Mouse (Mus musculus): ENCODE results near the gene Creld2. TPM values are rescaled to one million over a fixed set of nuclear protein-coding genes. Genes with fewer than 3 reads are reported as not detected.
"Not testable (repeated sequence)": the region's sequence is repeated elsewhere in the genome, so short reads cannot be mapped to it uniquely, and the experiment has no call there.

Creld2 gene
- 10 to 100 TPM; 21.4 to 26.5 TPM for total RNA-seq (2021)
- long read RNA-seq, experiment 1, transcript Creld2-201 (10 exons, 1,366 nt): major isoform, 20 of 24 reads
- long read RNA-seq, experiment 1, partial matches to known transcripts: 2 of 24 reads
- long read RNA-seq, experiment 1, other reads (novel, unspliced or antisense): 2 of 24 reads
- long read RNA-seq, experiment 2, transcript Creld2-201 (10 exons, 1,366 nt): major isoform, 32 of 40 reads
- long read RNA-seq, experiment 2, partial matches to known transcripts: 7 of 40 reads
- long read RNA-seq, experiment 2, other reads (novel, unspliced or antisense): 1 of 40 reads

DNA sequence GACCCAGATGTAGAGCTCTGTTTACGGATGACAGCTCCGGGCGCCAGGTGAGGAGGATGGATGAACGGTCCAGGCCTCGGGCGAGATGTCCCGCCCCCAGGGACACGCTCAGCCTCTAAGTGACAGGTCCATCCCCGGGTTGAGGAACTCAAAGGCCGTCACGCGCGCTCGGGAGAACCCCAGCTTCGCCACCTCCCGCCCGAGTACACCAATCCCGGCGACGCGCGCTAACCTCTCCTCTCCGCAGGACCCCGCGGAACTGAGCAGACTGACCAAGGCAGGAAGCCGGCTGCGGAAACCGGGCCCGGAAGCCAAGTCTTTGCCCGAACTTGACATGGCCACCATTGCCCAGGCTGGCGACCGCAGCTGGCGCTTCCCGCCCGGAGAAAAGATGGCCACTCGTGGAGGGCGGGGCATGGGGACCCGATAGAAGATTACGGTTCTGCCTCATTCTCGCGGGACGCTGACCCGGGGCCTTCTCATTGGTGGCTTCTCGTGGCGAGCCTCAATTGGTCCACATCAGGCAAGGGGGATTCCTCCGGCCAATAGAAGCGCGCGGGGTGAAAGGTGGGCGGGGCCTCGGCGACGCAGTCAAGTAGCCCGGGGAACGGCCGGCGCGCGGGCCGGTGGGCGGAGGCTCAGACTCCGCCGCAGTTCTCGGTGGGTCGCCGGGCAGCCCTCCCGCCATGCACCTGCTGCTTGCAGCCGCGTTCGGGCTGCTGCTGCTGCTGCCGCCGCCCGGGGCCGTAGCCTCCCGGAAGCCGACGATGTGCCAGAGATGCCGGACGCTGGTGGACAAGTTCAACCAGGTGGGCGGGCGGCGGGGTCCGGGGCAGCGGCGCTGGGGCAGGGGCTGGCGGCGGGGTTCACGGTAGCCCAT is at the start of gene Creld2, which contains the start of gene Alg12:
TSS of gene Creld2 (plus strand) at position 621 of the 880 bp plus-strand sequence.
TSS of gene Alg12 (minus strand) at position 293 of the 880 bp plus-strand sequence.
- TF ChIP-seq CTCF (conservative IDR thresholded peaks at IDR 0.05): no peak
- H3K27ac ChIP-seq: peak within 1 kb of the TSS; percentile 92
- peak; percentile 99 to 100 for DNase-seq (ENCODE audit: low spot score in 2 of 2)
- H3K4me3 ChIP-seq: peak within 1 kb of the TSS; percentile 92

DNA sequence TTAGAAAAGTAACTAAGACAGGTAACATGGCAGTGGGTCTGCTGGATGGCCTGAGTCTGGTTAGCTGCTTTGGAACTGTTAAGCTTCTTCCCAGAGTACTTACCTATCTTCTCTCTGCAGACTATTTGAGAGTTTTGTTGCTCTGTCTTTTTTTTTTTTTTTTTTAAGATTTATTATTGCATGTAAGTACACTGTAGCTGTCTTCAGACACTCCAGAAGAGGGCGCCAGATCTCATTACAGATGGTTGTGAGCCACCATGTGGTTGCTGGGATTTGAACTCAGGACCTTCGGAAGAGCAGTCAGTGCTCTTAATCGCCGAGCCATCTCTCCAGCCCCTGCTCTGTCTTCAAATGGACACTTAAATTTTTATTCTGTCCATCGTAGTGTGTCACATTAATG is 44.8 kb upstream of the Creld2 start:
- peak; percentile 55 for TF ChIP-seq CTCF (conservative IDR thresholded peaks at IDR 0.05)

DNA sequence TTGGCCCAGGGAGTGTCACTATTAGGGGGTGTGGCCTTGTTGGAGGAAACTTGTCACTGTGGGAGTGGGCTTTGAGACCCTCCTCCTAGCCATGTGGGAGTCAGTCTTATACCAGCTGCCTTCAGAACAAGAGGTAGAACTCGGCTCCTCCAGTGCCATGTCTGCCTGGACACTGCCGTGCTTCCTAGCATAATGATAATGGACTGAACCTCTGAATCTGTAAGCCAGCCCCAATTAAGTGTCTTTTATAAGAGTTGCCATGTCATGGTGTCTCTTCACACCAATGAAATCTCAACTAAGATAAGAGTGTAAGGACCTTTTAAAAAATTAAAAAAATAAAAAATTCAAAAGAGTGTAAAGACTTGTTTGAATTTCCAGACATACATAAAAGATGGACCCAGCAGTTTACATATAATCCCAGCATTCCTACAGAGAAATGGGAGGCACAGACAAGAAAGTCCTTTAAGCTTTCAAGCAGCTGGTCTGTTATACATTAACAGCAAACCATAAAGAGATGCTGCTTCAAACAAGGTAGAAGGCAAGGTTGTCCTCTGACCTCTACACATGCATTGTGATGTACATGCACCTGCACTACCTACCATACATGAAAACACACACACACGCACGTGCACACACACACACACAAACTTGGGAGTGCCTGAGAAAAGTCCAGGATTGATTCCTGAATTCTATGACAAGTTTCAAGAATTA is 27.2 kb upstream of the Creld2 start:
- no peak for DNase-seq (ENCODE audit: low spot score in 2 of 2)
- H3K27ac ChIP-seq: no peak overlapping the region
- TF ChIP-seq CTCF (conservative IDR thresholded peaks at IDR 0.05): no peak
- H3K4me3 ChIP-seq: no peak overlapping the region

More for the DNA sequence above, 44.8 kb upstream of the Creld2 start:
- not testable (repeated sequence) for H3K27ac ChIP-seq; H3K4me3 ChIP-seq; DNase-seq (ENCODE audit: low spot score in 2 of 2)

DNA sequence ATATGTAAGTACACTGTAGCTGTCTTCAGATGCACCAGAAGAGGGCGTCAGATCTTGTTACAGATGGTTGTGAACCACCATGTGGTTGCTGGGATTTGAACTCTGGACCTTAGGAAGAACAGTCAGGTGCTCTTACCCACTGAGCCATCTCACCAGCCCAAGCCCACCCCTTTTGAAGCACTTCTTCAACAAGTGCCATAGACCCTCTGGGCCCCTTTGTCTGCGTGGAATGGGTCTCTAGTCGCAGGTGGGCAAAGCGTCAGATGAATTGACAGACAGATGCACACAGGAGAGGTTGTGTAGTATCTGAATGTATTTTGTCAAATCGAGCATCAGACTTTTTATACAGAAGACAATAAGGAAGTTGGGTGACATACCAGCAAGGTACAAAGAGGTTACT is 24.7 kb upstream of the Creld2 start:
- not testable (repeated sequence) for H3K27ac ChIP-seq; DNase-seq (ENCODE audit: low spot score in 2 of 2); H3K4me3 ChIP-seq

DNA sequence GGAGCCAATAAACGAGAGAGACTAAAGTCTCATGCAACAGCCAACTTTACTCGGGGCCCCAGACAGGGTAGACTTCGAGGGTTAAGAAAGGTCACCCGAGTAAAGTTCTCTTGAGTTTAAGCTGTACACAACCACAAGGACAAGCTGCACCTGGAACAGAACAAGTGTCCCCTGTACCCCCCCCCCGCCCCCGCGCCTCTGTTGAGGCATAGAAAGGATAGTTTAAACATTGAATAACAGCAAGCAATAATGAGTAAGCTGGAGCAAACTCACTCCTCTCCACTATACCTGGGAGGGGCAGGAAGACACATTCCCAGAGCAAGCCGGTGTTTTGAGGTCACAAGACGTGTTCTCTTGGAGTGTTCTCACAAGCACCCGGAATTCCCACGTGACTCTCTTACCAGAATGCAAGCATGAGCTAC is 19.5 kb upstream of the Creld2 start:
- no peak for TF ChIP-seq CTCF (conservative IDR thresholded peaks at IDR 0.05)
- no peak overlapping the region for H3K4me3 ChIP-seq
- DNase-seq (ENCODE audit: low spot score in 2 of 2): no peak
- no peak overlapping the region for H3K27ac ChIP-seq

DNA sequence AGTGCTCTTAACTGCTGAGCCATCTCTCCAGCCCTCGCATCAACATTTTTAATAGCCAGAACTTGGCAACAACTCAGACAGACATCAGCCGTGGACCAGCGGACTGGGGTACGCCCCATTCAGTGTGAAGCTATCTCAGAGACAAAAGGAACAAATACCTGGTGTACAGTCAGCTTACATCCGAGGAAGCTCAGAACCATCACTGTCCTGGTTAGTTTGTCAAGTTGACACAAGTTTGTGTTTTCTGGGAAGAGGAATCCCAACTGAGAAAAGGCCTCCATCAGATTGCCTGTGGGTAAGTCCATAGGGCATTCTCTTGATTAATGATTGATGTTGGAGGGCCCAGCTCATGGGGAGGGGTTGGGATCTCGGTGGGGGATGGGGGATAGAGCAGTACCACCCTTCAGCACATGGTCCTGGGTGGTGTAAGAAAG is 18.5 kb upstream of the Creld2 start:
- no peak for TF ChIP-seq CTCF (conservative IDR thresholded peaks at IDR 0.05)
- DNase-seq (ENCODE audit: low spot score in 2 of 2): no peak
- H3K4me3 ChIP-seq: no peak overlapping the region
- no peak overlapping the region for H3K27ac ChIP-seq

DNA sequence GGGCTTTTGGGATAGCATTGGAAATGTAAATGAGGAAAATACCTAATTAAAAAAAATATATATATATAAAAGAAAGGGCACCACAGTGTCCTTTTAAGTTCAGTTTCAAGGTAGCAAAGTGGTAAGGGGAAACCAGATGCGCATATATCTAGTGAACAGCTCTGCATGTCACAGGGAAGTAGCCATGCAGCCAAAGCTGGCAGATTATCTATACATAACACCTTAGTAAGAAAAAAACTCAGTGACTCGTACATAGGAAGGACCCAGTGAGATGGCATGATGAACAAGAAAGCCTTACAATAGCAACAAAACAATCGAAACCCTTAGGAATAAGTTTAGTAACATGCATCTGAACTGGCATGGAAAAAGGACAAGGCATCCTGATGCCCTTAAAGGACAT is 17.5 kb upstream of the Creld2 start:
- no peak for TF ChIP-seq CTCF (conservative IDR thresholded peaks at IDR 0.05)
- Histone ChIP-seq H3K27ac (no peak overlapping the region), H3K4me3 (no peak overlapping the region)
- no peak for DNase-seq (ENCODE audit: low spot score in 2 of 2)

DNA sequence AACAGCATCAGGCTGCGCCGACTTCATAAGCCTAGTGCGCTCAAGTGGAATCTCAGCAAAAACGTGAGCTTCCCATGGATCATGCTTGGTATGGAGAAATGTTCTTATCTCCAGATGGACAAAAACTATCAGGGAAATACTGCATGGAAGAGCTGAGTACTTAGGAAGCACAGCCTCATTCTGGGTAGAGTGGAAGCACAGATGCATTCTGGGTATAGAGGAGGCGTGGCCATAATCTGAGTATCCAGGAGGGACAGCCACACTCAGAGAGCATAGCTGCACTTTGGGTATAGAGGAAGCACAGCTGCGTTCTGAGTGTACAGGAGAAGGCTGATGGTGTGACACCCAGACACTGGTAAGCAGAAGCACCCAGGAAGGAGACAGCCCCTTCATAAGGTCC is 17.1 kb upstream of the Creld2 start:
- TF ChIP-seq CTCF (conservative IDR thresholded peaks at IDR 0.05): no peak
- no peak overlapping the region for H3K27ac ChIP-seq
- H3K4me3 ChIP-seq: no peak overlapping the region
- DNase-seq (ENCODE audit: low spot score in 2 of 2): no peak

DNA sequence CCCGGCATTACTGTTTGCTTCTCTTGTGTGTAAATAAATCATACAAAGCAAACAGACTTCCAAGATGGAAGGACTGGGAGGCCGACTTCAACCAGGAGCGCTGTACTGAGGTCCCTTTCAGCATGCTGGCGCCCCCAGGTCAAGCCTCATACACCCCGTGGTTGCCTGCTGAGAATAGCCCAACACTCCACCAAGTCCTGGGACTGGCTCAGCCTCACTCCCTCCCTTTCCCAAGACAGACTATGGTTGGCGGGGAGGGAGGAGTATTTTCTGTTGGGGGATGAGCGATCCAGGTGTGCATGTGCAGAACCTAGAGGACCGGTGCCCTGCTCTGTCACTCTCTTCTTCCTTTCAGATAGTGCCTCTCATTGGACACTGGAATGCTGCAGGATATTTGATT is 11.3 kb upstream of the Creld2 start:
- DNase-seq (ENCODE audit: low spot score in 2 of 2): no peak

DNA sequence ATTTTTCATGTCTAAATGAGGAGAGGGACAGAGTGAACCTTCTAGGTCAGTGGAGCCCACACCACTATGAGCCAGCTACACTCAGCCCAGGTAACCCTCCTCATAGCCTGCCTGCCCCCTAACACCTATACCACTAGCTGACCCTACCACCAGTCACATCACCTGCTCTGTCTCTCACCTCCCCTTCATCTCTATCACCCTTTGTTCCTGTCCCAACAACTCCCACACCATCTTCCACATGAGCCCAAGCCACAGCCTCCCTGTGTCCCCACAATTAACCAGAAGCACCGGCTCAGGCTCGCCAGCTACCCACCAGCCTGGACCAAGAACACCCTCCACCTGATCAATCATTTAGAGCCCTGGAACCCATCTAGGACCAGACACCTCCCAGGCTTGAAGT is 9.1 kb upstream of the Creld2 start:
- Histone ChIP-seq H3K4me3 (no peak overlapping the region), H3K27ac (no peak overlapping the region)
- no peak for DNase-seq (ENCODE audit: low spot score in 2 of 2)
- no peak for TF ChIP-seq CTCF (conservative IDR thresholded peaks at IDR 0.05)

More for the DNA sequence above, 11.3 kb upstream of the Creld2 start:
- no peak overlapping the region for H3K27ac ChIP-seq
- no peak for TF ChIP-seq CTCF (conservative IDR thresholded peaks at IDR 0.05)
- no peak overlapping the region for H3K4me3 ChIP-seq

DNA sequence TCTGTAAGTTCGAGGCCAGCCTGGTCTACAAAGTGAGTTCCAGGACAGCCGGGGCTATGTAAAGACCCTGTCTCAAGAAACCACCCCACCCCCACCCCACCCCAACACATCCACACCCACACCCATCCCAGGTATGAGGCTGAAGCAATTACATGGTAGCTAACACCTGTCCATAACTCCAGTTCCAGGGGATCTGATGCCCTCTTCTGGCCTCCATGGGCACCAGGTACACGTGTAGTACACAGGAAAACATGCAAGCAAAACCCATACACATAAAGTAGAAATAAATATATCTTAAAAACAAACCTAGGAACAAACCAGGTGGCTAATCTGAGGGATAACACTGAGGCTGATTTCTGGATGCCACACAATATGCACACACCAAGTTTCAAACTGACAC is 6.2 kb upstream of the Creld2 start:
- H3K4me3 ChIP-seq: no peak overlapping the region
- no peak for DNase-seq (ENCODE audit: low spot score in 2 of 2)
- no peak overlapping the region for H3K27ac ChIP-seq
- 0 out of 2 replicates have a peak, but pooled peaks have one; percentile 3 for TF ChIP-seq CTCF (conservative IDR thresholded peaks at IDR 0.05)

DNA sequence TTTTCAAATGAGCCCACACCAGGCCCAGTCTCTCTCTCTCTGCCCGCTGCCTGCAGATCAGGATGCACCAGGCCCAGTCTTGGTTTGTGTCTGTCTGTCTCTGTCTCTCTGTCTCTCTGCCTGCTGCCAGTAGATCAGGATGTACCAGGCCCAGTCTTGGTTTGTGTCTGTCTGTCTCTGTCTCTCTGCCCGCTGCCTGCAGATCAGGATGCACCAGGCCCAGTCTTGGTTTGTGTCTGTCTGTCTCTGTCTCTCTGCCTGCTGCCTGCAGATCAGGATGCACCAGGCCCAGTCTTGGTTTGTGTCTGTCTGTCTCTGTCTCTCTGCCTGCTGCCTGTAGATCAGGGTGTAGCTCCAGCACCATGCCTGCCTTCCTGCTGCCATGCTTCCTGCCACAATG is 5.6 kb upstream of the Creld2 start:
- H3K4me3 ChIP-seq; H3K27ac ChIP-seq; DNase-seq (ENCODE audit: low spot score in 2 of 2): not testable (repeated sequence)

All from layer of hippocampus, adult 2 months (tissue).